Mouse (Mus musculus) cerebellum, postnatal 36 days (tissue): Measurements from ENCODE around the gene Grk2.
"Not testable (repeated sequence)": the region's sequence is repeated elsewhere in the genome, so short reads cannot be mapped to it uniquely, and the experiment has no call there.

ENCODE experiments used
- DNase-seq, 2 experiments: peaks; one replicate each; pipeline ENCODE4 v3.0.0; 2021 to 2022; ENCODE audit warnings: mixed read lengths in 2 of 2

The Grk2 gene

GRCm38 (mm10) chr19:4268566-4269361, 37.3 kb downstream of the Grk2 start, which contains the start of gene Ssh3:
Gene Ssh3, minus strand, starts transcription at chr19:4269180.
- peak; percentile 76 to 84 for DNase-seq

DNA sequence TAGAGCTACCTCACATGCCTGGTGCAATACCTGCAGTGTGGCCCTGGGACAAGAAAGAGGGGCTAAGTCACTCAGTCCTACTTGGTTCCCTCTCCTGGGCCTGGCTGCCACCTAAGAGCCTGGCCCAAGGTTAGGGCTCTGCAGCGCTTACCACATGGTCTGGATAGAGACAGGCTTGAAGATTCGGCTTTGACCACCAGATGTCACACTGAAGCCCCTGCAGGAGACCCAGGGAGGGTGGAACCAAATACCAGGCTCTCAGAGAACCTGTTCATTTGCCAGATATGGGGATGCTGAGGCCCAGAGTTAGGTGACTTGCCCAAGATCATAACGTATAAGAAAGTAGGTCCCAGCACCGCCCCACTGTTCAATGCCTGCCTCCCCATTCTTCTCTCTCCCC, 40.1 kb downstream of the Grk2 start:
- DNase-seq, result no peak

DNA sequence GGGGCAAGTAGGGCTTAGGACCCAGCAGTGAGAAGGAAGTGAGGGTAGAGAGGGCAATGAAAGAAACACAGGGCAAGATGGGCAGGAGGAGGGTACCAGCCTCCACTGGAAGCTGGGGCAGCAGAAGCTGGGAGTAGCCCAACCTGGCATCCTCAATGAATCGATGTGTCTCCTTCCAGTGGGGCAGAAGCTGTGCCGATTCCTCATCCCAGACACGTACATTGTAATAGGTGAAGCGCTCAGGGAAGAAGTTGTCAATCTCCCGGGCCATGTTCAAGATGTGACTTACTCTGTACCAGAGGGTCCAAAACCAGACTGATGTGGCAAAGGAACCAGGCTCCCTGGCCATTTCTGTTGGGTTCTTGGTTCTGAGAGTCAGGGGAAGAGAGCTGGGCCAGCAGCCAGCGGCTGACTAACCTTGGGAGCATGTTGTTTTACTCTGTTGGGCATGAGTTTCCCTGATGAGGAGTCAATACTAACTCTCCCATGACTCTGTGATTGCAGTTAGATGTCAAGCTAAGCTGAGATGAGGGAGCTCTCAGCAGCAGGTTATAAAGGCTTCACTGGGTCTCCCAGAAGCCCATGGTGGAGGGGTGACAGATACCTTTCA, 41.7 kb downstream of the Grk2 start:
- DNase-seq, result no peak

DNA sequence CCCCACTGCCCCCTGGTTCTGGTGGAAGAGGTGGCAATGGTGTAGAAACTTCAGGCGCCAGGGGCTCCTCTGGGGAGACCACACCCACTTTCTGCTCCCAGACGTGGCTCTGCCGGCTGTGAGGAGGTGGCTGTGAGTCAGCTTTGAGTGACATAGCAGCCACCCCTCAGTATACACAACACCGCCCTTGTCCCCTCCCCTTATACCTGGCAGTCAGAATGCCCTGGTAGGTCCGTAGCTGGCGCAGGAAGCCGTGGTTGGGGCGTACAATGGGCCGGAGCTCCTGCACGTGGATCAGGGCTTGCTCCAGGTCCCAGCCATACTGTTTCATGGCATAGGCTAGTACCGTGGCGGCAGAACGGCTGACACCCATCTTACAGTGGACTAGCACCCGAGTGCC, 42.3 kb downstream of the Grk2 start:
- no peak for DNase-seq

DNA sequence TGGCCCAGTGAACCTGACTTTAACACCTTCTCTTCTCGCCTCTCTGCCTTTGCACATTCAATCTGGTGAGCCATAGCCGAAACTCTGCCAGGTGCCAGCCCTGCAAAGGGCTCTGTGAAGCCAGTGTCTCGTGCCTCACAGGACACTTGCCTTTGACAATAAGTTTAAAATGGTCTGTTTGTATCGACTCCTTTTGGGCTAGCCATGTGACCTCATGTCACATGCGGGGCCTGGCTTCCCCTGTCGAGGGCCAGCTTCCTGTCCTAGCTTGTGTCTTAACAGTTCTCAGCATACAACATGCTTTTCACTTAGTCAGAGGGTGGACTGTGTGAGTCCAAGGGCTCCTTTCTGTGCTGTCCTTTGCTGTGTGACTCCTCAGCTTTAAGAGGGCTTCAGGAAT, 43.3 kb downstream of the Grk2 start:
- DNase-seq, result no peak

DNA sequence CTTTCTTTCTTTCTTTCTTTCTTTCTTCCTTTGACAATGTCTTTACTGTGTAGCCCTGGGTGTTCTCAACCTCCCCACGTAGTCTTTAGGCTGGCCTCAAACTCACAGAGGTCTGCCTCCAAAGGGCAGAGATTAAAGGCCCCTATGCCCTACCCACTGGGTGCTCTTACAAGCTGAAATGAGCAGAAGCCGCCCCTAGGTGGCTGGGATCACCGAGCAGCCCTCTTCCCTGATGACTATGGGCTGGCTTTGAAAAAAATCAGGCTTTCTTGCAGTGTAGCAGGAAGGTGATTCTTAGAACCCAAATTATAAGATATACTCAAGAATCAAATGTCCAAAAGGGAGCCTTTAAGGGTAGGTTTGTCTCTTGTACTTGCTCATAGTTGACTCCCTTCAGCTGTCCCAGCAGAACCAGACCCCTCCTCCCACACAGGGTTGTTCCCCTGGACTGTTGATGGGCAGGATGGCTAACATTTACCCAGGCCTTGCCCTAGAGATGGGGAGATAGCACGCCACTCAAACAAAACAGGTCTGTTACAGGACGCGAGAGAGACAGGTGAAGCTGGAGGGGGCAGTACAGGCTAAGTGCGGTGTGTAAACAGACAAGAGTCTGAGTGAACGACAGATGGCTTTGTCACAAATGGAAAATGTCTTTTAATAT, 44.9 kb downstream of the Grk2 start:
- DNase-seq, result no peak

DNA sequence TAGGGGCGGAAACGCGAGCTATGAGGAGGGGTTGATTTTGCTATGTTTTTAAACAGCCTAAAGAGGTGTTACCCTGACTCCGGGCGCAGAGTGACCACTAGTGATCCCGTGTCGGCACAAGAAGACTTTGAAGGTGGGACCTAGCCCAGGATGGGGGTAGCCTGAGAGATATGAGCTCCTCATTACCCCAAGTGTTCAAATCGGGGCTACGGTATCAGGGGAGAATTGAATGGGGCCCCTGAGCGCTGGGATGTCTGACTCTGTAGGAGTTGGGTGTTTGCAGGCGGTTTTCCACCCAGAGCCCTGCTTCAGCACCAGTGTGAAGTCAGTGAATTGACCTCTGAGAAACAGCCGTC, 48.1 kb downstream of the Grk2 start:
- no peak for DNase-seq

DNA sequence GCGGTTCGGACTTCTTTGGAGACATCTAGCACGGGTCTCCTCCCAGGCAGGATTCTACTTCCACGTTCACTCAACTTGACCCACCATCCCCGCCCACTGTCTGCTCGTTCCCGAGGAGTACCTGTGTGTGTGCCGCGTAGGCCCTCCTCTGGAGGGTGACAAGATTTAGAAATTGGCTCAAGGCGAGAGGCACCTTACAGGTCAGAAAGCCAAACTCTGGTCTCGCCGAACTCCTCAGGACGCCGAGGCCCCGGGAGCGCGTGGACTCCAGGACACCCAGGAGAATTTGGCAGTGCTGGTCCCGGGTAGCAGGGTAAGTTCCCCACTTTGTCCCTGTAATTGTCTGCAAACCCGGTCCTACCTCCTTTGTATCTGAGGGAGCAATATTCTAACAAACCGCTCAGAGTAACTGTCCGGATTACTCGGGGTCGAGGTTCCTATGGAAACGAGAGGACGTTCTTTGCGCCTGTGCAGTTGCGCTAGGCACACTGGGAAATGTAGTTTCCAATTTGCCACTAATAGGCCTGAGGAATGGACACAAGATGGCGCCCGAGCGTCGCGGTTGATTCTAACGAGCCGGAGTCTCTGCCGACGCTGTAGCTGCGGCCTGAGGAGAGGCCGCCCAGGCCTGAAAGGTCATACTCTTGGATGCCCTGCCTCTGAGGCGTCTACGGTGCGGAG, 48.7 kb downstream of the Grk2 start:
- DNase-seq, result peak; percentile 93 to 96

DNA sequence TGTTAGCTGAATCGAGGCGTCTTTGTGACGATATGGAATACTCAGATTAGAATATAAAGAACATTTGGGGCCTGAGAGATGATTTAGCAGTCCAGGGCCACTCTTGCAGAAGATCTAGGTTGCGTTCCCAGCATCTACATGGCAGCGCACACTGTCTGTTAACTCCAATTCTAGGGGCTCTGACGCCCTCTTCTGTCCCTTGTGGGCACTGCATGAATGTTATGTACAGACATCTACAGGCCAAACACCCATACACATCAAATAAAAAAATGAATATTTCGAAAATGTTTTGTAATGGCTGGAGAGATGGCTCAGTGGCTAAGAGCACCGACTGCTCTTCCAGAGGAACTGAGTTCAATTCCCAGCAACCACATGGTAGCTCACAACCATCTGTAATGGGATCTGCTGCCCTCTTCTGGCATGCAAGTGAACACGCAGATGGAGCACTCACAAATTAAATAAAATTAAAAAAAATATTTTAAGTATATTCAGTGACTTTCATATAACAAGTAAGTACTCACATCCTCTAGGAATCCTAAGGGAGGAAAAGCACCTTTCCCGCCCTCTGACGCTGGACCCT, 50.3 kb downstream of the Grk2 start:
- DNase-seq, result no peak

- DNase-seq, result no peak
Observed at GRCm38 (mm10) chr19:4254230-4254629, 51.8 kb downstream of the Grk2 start.

GRCm38 (mm10) chr19:4248683-4249082, 57.3 kb downstream of the Grk2 start:
- DNase-seq, result not testable (repeated sequence)

DNA sequence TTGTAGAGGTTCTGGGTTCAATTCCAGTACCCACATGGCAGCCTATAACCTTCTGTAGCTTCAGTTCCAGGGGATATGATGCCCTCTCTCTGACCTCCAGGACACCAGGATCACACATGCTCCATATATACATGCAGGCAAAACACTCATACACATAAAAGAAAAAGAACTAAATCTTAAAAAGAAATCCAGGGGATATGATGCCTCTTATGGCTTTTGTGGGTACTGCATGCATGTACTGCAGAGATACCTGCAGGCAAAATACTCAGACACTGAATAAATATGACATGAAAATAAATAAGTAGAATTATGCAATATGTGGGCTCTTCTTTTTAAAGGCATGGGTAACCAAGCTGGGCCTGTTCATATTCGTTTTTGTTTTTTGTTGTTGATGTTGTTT, 59.0 kb downstream of the Grk2 start:
- DNase-seq, result no peak

DNA sequence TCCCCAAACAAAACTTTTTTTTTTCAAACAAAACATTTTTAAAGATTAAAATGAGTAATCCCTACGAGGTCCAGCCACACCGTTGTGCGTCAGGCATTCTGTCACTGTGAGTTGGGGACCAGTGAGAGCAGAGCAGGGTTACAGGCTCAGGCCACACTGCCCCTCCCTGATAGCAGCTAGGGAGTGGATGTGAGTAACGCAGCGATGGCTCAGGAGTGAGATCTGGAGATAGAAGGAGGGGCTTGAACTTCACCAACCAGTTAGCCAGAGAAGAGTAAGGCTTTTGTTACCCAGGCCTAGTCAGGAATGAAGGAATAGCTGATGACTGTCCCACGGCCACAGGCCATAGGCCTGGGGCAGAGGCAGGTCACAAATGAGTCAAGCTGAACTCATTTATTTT, 61.2 kb downstream of the Grk2 start:
- DNase-seq, result no peak

- DNase-seq, result no peak
Observed at GRCm38 (mm10) chr19:4242416-4242815, 63.6 kb downstream of the Grk2 start.

DNA sequence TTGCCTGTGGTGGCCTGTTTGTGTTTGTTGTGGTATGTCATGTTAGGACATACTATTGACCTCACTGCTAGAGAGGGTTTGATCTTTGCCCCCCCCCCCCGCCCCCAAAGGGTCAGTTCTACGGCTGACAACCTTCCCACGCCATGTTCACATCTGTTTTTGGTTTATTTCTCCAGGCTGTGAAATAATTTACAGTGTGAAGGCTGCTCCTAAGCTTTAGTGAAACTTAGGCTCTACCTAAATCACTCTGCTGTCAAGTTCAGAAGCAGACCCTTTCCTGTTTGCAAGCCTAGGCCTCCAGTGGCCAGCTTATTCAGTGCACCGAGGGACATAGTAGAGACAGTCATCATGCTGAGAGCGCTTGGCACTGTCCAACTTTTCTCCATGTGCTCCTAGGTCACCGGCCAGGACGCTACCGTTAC, 65.8 kb downstream of the Grk2 start:
- no peak for DNase-seq
